Comparison of ENCODE assay signal across 11 mouse cellular contexts in genomic region chr1:163057363-163057762, GRCm38 (mm10). TPM values are rescaled to one million over a fixed set of nuclear protein-coding genes. Genes with fewer than 3 reads are reported as not detected.
DNase-seq lines count a peak whose midpoint lies in the region; ATAC-seq lines count a peak whose summit lies in the region.
"Had no signal": no experiment of that assay in that cellular context is flagged by ENCODE, and none has a peak within 500 bp of the region (broad histone marks: within the 10 kb centered on the region; RNA-seq: fewer than 3 reads in every experiment).

No protein-coding gene starts in this region.

- no peak overlapping the region for H3K9ac ChIP-seq in embryonic facial prominence, embryonic 11.5 days (replicated peaks; ENCODE audit: low read length)
- H3K9ac ChIP-seq: embryonic facial prominence, embryonic 12.5 days; liver, embryonic 15.5 days had no signal

- intact Hi-C loops in left cerebral cortex, postnatal 10 days (cut with DNase I) = loop anchor here (2.0 to 10.0 kb wide), 2 partner anchors 161 to 313 kb away; partner anchors contain the start of gene Prrc2c

- no peak overlapping the region for H3K27ac ChIP-seq in embryonic facial prominence, embryonic 11.5 days (replicated peaks; ENCODE audit: low read depth, low read length)
- H3K27ac ChIP-seq: embryonic facial prominence, embryonic 12.5 days; liver, embryonic 15.5 days had no signal

- no peaks in the 10 kb centered on the region for H3K27me3 ChIP-seq in embryonic facial prominence, embryonic 11.5 days (ENCODE audit: control insufficient read depth, insufficient read depth, low read length)
- H3K27me3 ChIP-seq: embryonic facial prominence, embryonic 12.5 days; liver, embryonic 15.5 days had no signal

- DNase-seq in cerebellum, postnatal 14 days = peak; percentile 8 to 9
- no peak for DNase-seq in cerebellum, adult 11-12 months
- peak; percentile 8 to 19 for DNase-seq in left cerebral cortex, postnatal 10 days (ENCODE audit: extremely low spot score in 1 of 2, low spot score in 2 of 2)
- DNase-seq in left cerebral cortex, adult 8-10 months (ENCODE audit: low spot score in 2 of 2) = no peak
- DNase-seq in embryonic facial prominence, embryonic 11.5 days (ENCODE audit: low spot score) = peak; percentile 63
- peak; percentile 63 for DNase-seq in lung, postnatal 36 days
- DNase-seq in spleen, adult 18-20 months = no peak
- DNase-seq in testis, postnatal 14 days (ENCODE audit: low spot score) = no peak

- no peak for ATAC-seq in embryonic facial prominence, embryonic 11.5 days (replicated peaks; ENCODE audit: insufficient number of reproducible peaks, low FRiP score, low TSS enrichment, low read depth)

- H3K4me1 ChIP-seq in embryonic facial prominence, embryonic 11.5 days (ENCODE audit: control insufficient read depth, insufficient read depth, low read length) = no peaks in the 10 kb centered on the region
- H3K4me1 ChIP-seq: embryonic facial prominence, embryonic 12.5 days; liver, embryonic 15.5 days had no signal

- no peak overlapping the region for H3K4me2 ChIP-seq in embryonic facial prominence, embryonic 11.5 days (ENCODE audit: low read depth, low read length)
- H3K4me2 ChIP-seq: embryonic facial prominence, embryonic 12.5 days; liver, embryonic 15.5 days had no signal

- H3K4me3 ChIP-seq in embryonic facial prominence, embryonic 11.5 days (ENCODE audit: low read depth, low read length) = no peak overlapping the region
- H3K4me3 ChIP-seq: embryonic facial prominence, embryonic 12.5 days; liver, embryonic 15.5 days had no signal

- H3K9me3 ChIP-seq in embryonic facial prominence, embryonic 11.5 days (replicated peaks; ENCODE audit: control insufficient read depth, low read length) = no peaks in the 10 kb centered on the region
- H3K9me3 ChIP-seq: embryonic facial prominence, embryonic 12.5 days; liver, embryonic 15.5 days had no signal

- H3K36me3 ChIP-seq in embryonic facial prominence, embryonic 11.5 days (replicated peaks; ENCODE audit: control insufficient read depth, insufficient read depth, low read depth, low read length) = no peaks in the 10 kb centered on the region
- H3K36me3 ChIP-seq: embryonic facial prominence, embryonic 12.5 days; liver, embryonic 15.5 days had no signal

- 41% methylated on average over 2 of the region's 2 CpGs for WGBS in embryonic facial prominence, embryonic 11.5 days

RNA-seq across cellular contexts. Expression of gene Mroh9, which starts 28.1 kb away (rescaled TPM):
- total RNA-seq in left cerebral cortex, postnatal 10 days (2021) = not detected
- total RNA-seq in left cerebral cortex, adult 8-10 months (2022) = not detected
- not detected in 2 replicates for polyA plus RNA-seq in embryonic facial prominence, embryonic 11.5 days (2014; fragmentation: Nextera tagmentation; extraction: Ambion mirVana)
- total RNA-seq: heart, postnatal 14 days had no signal
- polyA plus RNA-seq: embryonic facial prominence, embryonic 12.5 days; liver, embryonic 15.5 days had no signal

Comparison
In these comparisons a context has a peak if more than half of its experiments do, and no peak if none do; other contexts are left out.
1. DNase-seq: peak in cerebellum, postnatal 14 days (2 of 2), left cerebral cortex, postnatal 10 days (2 of 2), embryonic facial prominence, embryonic 11.5 days (single experiment) and lung, postnatal 36 days (single experiment); none in cerebellum, adult 11-12 months (single experiment), left cerebral cortex, adult 8-10 months (0 of 2), spleen, adult 18-20 months (0 of 2) and testis, postnatal 14 days (single experiment).